Mouse (Mus musculus): ENCODE results near the gene Ikzf3. TPM values are rescaled to one million over a fixed set of nuclear protein-coding genes. Genes with fewer than 3 reads are reported as not detected.

Ikzf3 gene
- total RNA-seq, 2 experiments from 2014 or later = 0.10 to 0.18 TPM

- DNase-seq = no peak
- intact Hi-C loops (cut with DNase I; ENCODE audit: low total_unique reads) = no loop called here
Measured at GRCm38 (mm10) chr11:98580301-98581121, 34.7 kb upstream of the Ikzf3 start.

GRCm38 (mm10) chr11:98577776-98578175 lies 31.9 kb upstream of the Ikzf3 start:
- intact Hi-C loops (cut with DNase I; ENCODE audit: low total_unique reads) = no loop called here
- DNase-seq = no peak

- intact Hi-C loops (cut with DNase I; ENCODE audit: low total_unique reads) = no loop called here
- no peak for DNase-seq
Measured at GRCm38 (mm10) chr11:98569461-98569860, 23.6 kb upstream of the Ikzf3 start.

- no peak for DNase-seq
- intact Hi-C loops (cut with DNase I; ENCODE audit: low total_unique reads) = no loop called here
Measured at GRCm38 (mm10) chr11:98568326-98568725, 22.5 kb upstream of the Ikzf3 start.

GRCm38 (mm10) chr11:98563921-98564414 lies 18.1 kb upstream of the Ikzf3 start:
- no peak for DNase-seq

GRCm38 (mm10) chr11:98563025-98563424 lies 17.2 kb upstream of the Ikzf3 start:
- intact Hi-C loops (cut with DNase I; ENCODE audit: low total_unique reads) = no loop called here
- DNase-seq = no peak

More at GRCm38 (mm10) chr11:98563921-98564414, 18.1 kb upstream of the Ikzf3 start:
- intact Hi-C loops (cut with DNase I; ENCODE audit: low total_unique reads) = no loop called here

- DNase-seq = no peak
- intact Hi-C loops (cut with DNase I; ENCODE audit: low total_unique reads) = no loop called here
Measured at GRCm38 (mm10) chr11:98560942-98561341, 15.1 kb upstream of the Ikzf3 start.

GRCm38 (mm10) chr11:98555124-98555700 lies 9.4 kb upstream of the Ikzf3 start:
- intact Hi-C loops (cut with DNase I; ENCODE audit: low total_unique reads) = no loop called here
- DNase-seq = no peak

- DNase-seq = no peak
- intact Hi-C loops (cut with DNase I; ENCODE audit: low total_unique reads) = loop anchor here (5.0 kb wide), 1 partner anchor 43 kb away; the partner anchor contains the start of gene Lrrc3c
Measured at GRCm38 (mm10) chr11:98553966-98554365, 8.1 kb upstream of the Ikzf3 start.

GRCm38 (mm10) chr11:98550975-98551828 lies 5.4 kb upstream of the Ikzf3 start, which contains the start of gene Zpbp2:
Gene Zpbp2, plus strand, starts transcription at chr11:98551097.
- peak; percentile 87 for DNase-seq
- intact Hi-C loops (cut with DNase I; ENCODE audit: low total_unique reads) = loop anchor here (5.0 kb wide), 1 partner anchor 46 kb away; the partner anchor contains the start of gene Lrrc3c

GRCm38 (mm10) chr11:98550311-98550974 lies 4.6 kb upstream of the Ikzf3 start:
- intact Hi-C loops (cut with DNase I; ENCODE audit: low total_unique reads) = loop anchor here (5.0 kb wide), 1 partner anchor 47 kb away; the partner anchor contains the start of gene Lrrc3c

GRCm38 (mm10) chr11:98549363-98549762 lies 3.5 kb upstream of the Ikzf3 start:
- intact Hi-C loops (cut with DNase I; ENCODE audit: low total_unique reads) = no loop called here
- no peak for DNase-seq

More at GRCm38 (mm10) chr11:98550311-98550974, 4.6 kb upstream of the Ikzf3 start:
- no peak for DNase-seq

- DNase-seq = no peak
- intact Hi-C loops (cut with DNase I; ENCODE audit: low total_unique reads) = no loop called here
Measured at GRCm38 (mm10) chr11:98547308-98547693, 1.5 kb upstream of the Ikzf3 start.

- DNase-seq = no peak
- intact Hi-C loops (cut with DNase I; ENCODE audit: low total_unique reads) = no loop called here
Measured at GRCm38 (mm10) chr11:98546529-98547307, 887 bp upstream of the Ikzf3 start.

- DNase-seq = no peak
- intact Hi-C loops (cut with DNase I; ENCODE audit: low total_unique reads) = no loop called here
Measured at GRCm38 (mm10) chr11:98544890-98545677, 747 bp downstream of the Ikzf3 start.

GRCm38 (mm10) chr11:98543414-98543813 lies 2.4 kb downstream of the Ikzf3 start:
- intact Hi-C loops (cut with DNase I; ENCODE audit: low total_unique reads) = no loop called here
- DNase-seq = no peak

- DNase-seq = no peak
- intact Hi-C loops (cut with DNase I; ENCODE audit: low total_unique reads) = no loop called here
Measured at GRCm38 (mm10) chr11:98542553-98542952, 3.3 kb downstream of the Ikzf3 start.

- intact Hi-C loops (cut with DNase I; ENCODE audit: low total_unique reads) = no loop called here
- DNase-seq = no peak
Measured at GRCm38 (mm10) chr11:98540319-98540718, 5.5 kb downstream of the Ikzf3 start.

Measured in gastrocnemius, postnatal 14 days (tissue).